Comparison of ENCODE assay signal across 22 mouse cellular contexts in genomic region chr11:76186908-76187307, GRCm38 (mm10). TPM values are rescaled to one million over a fixed set of nuclear protein-coding genes. Genes with fewer than 3 reads are reported as not detected.
DNase-seq lines count a peak whose midpoint lies in the region; ATAC-seq and TF ChIP-seq lines count a peak whose summit lies in the region.
"Had no signal": no experiment of that assay in that cellular context is flagged by ENCODE, and none has a peak within 500 bp of the region (broad histone marks: within the 10 kb centered on the region; RNA-seq: fewer than 3 reads in every experiment).

No protein-coding gene starts in this region.

- H3K27me3 ChIP-seq in hindbrain, postnatal 0 days (ENCODE audit: insufficient read depth, low read length): no peaks in the 10 kb centered on the region
- peaks cover 2% of the 10 kb centered on the region; the same call in 1 of the 2 replicates for H3K27me3 ChIP-seq in hindbrain, embryonic 12.5 days
- no peaks in the 10 kb centered on the region for H3K27me3 ChIP-seq in midbrain, embryonic 11.5 days (ENCODE audit: control insufficient read depth, insufficient read depth, low read length)
- H3K27me3 ChIP-seq: embryonic facial prominence, embryonic 12.5 days had no signal

- no peak overlapping the region for H3K4me3 ChIP-seq in hindbrain, postnatal 0 days (ENCODE audit: low read length)
- no peak overlapping the region for H3K4me3 ChIP-seq in hindbrain, embryonic 12.5 days
- H3K4me3 ChIP-seq in midbrain, embryonic 11.5 days (ENCODE audit: low read depth, low read length): no peak overlapping the region
- H3K4me3 ChIP-seq: embryonic facial prominence, embryonic 12.5 days; hindbrain, embryonic 10.5 days had no signal

- no peaks in the 10 kb centered on the region for H3K36me3 ChIP-seq in hindbrain, postnatal 0 days (ENCODE audit: insufficient read depth, low read length)
- H3K36me3 ChIP-seq in hindbrain, embryonic 12.5 days: no peaks in the 10 kb centered on the region
- no peaks in the 10 kb centered on the region for H3K36me3 ChIP-seq in midbrain, embryonic 11.5 days (ENCODE audit: control insufficient read depth, insufficient read depth, low read length)
- H3K36me3 ChIP-seq: embryonic facial prominence, embryonic 12.5 days; hindbrain, embryonic 10.5 days had no signal

- no peak overlapping the region for H3K9ac ChIP-seq in hindbrain, postnatal 0 days (replicated peaks; ENCODE audit: low read length)
- no peak overlapping the region for H3K9ac ChIP-seq in hindbrain, embryonic 12.5 days
- no peak overlapping the region for H3K9ac ChIP-seq in midbrain, embryonic 11.5 days (ENCODE audit: low read length)
- H3K9ac ChIP-seq: embryonic facial prominence, embryonic 12.5 days; forebrain, postnatal 0 days had no signal

- no peak for ATAC-seq in hindbrain, postnatal 0 days
- ATAC-seq in hindbrain, embryonic 12.5 days (ENCODE audit: low FRiP score): no peak
- ATAC-seq in midbrain, embryonic 11.5 days (ENCODE audit: low FRiP score): no peak
- ATAC-seq: forebrain, postnatal 0 days; midbrain, embryonic 16.5 days had no signal

- H3K4me1 ChIP-seq in hindbrain, postnatal 0 days (ENCODE audit: insufficient read depth, low read length): no peaks in the 10 kb centered on the region
- H3K4me1 ChIP-seq in hindbrain, embryonic 12.5 days: no peaks in the 10 kb centered on the region
- H3K4me1 ChIP-seq in midbrain, embryonic 11.5 days (ENCODE audit: control insufficient read depth, insufficient read depth, low read length): no peaks in the 10 kb centered on the region
- H3K4me1 ChIP-seq: embryonic facial prominence, embryonic 12.5 days; hindbrain, embryonic 10.5 days had no signal

- H3K9me3 ChIP-seq in hindbrain, postnatal 0 days (ENCODE audit: low read length): no peaks in the 10 kb centered on the region
- H3K9me3 ChIP-seq in hindbrain, embryonic 12.5 days (replicated peaks): no peaks in the 10 kb centered on the region
- H3K9me3 ChIP-seq in midbrain, embryonic 11.5 days (ENCODE audit: control insufficient read depth, low read length): no peaks in the 10 kb centered on the region
- H3K9me3 ChIP-seq: embryonic facial prominence, embryonic 12.5 days; hindbrain, embryonic 10.5 days had no signal

- DNase-seq in hindbrain, postnatal 0 days (ENCODE audit: low spot score): no peak
- DNase-seq in lung, postnatal 36 days: peak; percentile 11
- DNase-seq in lung, postnatal 14 days: no peak
- peak; percentile 42 for DNase-seq in R1 (ENCODE audit: low read depth, low spot score)
- no peak for DNase-seq in midbrain, embryonic 11.5 days (ENCODE audit: low spot score, missing footprints)
- no peak for DNase-seq in kidney, adult 8-10 months
- DNase-seq: cerebellum, adult 8-10 months; forebrain, postnatal 0 days; kidney, adult 11 months; kidney, postnatal 25 days; layer of hippocampus, adult 9-11 months; right cerebral cortex, postnatal 14 days; thymus, postnatal 4 days had no signal

- no peak overlapping the region for H3K4me2 ChIP-seq in hindbrain, postnatal 0 days (ENCODE audit: low read depth, low read length)
- H3K4me2 ChIP-seq in hindbrain, embryonic 12.5 days (replicated peaks): no peak overlapping the region
- H3K4me2 ChIP-seq in midbrain, embryonic 11.5 days: no peak overlapping the region
- H3K4me2 ChIP-seq: embryonic facial prominence, embryonic 12.5 days had no signal

- 0 out of 2 replicates have a peak, but pooled peaks have one; percentile 7 for TF ChIP-seq CTCF in hindbrain, postnatal 0 days (IDR thresholded peaks at IDR 0.05; ENCODE audit: low read depth)

- H3K27ac ChIP-seq in hindbrain, postnatal 0 days: no peak overlapping the region
- no peak overlapping the region for H3K27ac ChIP-seq in hindbrain, embryonic 12.5 days
- H3K27ac ChIP-seq in midbrain, embryonic 11.5 days (ENCODE audit: low read depth, low read length): no peak overlapping the region
- H3K27ac ChIP-seq: embryonic facial prominence, embryonic 12.5 days; hindbrain, embryonic 10.5 days had no signal

- 82% methylated on average over 6 of the region's 6 CpGs for WGBS in hindbrain, postnatal 0 days
- WGBS in hindbrain, embryonic 12.5 days: 88% methylated on average over 6 of the region's 6 CpGs
- 84% methylated on average over 5 of the region's 6 CpGs for WGBS in midbrain, embryonic 11.5 days

RNA-seq across cellular contexts. Expression of gene Fam57a, which starts 7.4 kb away (rescaled TPM):
- total RNA-seq in hindbrain, postnatal 0 days (2014; rRNA removed): 20.1 and 30.4 TPM in 2 replicates
- 16.6 and 20.0 TPM in 2 replicates for polyA plus RNA-seq in hindbrain, postnatal 0 days (2015; fragmentation: Nextera tagmentation; extraction: Ambion mirVana)
- 27.6 and 31.2 TPM in 2 replicates for polyA plus RNA-seq in hindbrain, embryonic 12.5 days (2016; fragmentation: Nextera tagmentation; extraction: Ambion mirVana)
- polyA plus RNA-seq in midbrain, embryonic 11.5 days (2014; fragmentation: Nextera tagmentation; extraction: Ambion mirVana): 30.9 and 32.7 TPM in 2 replicates

RNA-seq across cellular contexts. Expression of gene Vps53, which starts 7.5 kb away (rescaled TPM):
- 39.2 and 42.8 TPM in 2 replicates for total RNA-seq in hindbrain, postnatal 0 days (2014; rRNA removed)
- 58.9 and 59.0 TPM in 2 replicates for polyA plus RNA-seq in hindbrain, postnatal 0 days (2015; fragmentation: Nextera tagmentation; extraction: Ambion mirVana)
- 56.3 and 60.6 TPM in 2 replicates for polyA plus RNA-seq in hindbrain, embryonic 12.5 days (2016; fragmentation: Nextera tagmentation; extraction: Ambion mirVana)
- polyA plus RNA-seq in midbrain, embryonic 11.5 days (2014; fragmentation: Nextera tagmentation; extraction: Ambion mirVana): 44.2 and 47.4 TPM in 2 replicates

RNA-seq across cellular contexts. Expression of gene Dbil5, which starts 30.5 kb away (rescaled TPM):
- total RNA-seq in hindbrain, postnatal 0 days (2014; rRNA removed): not detected in 2 replicates
- 0.34 and 0.54 TPM in 2 replicates for polyA plus RNA-seq in hindbrain, postnatal 0 days (2015; fragmentation: Nextera tagmentation; extraction: Ambion mirVana)
- polyA plus RNA-seq in hindbrain, embryonic 12.5 days (2016; fragmentation: Nextera tagmentation; extraction: Ambion mirVana): 0.54 TPM in 1 of 2 replicates, not detected in the other
- polyA plus RNA-seq in midbrain, embryonic 11.5 days (2014; fragmentation: Nextera tagmentation; extraction: Ambion mirVana): 0.34 and 0.40 TPM in 2 replicates
- total RNA-seq: common myeloid progenitor, adult 5-6 weeks; gastrocnemius, adult 18-20 months; megakaryocyte, adult 5-6 weeks had no signal
- polyA plus RNA-seq: neural tube, embryonic 11.5 days; spleen, adult 2 months had no signal

RNA-seq across cellular contexts. Expression of gene Gemin4, which starts 30.6 kb away (rescaled TPM):
- 14.8 and 17.4 TPM in 2 replicates for total RNA-seq in hindbrain, postnatal 0 days (2014; rRNA removed)
- 7.0 and 9.3 TPM in 2 replicates for polyA plus RNA-seq in hindbrain, postnatal 0 days (2015; fragmentation: Nextera tagmentation; extraction: Ambion mirVana)
- polyA plus RNA-seq in hindbrain, embryonic 12.5 days (2016; fragmentation: Nextera tagmentation; extraction: Ambion mirVana): 27.5 and 28.7 TPM in 2 replicates
- polyA plus RNA-seq in midbrain, embryonic 11.5 days (2014; fragmentation: Nextera tagmentation; extraction: Ambion mirVana): 31.1 and 42.8 TPM in 2 replicates

RNA-seq across cellular contexts. Expression of gene Mrm3, which starts 56.6 kb away (rescaled TPM):
- 11.9 and 19.2 TPM in 2 replicates for total RNA-seq in hindbrain, postnatal 0 days (2014; rRNA removed)
- polyA plus RNA-seq in hindbrain, postnatal 0 days (2015; fragmentation: Nextera tagmentation; extraction: Ambion mirVana): 22.5 and 22.8 TPM in 2 replicates
- polyA plus RNA-seq in hindbrain, embryonic 12.5 days (2016; fragmentation: Nextera tagmentation; extraction: Ambion mirVana): 15.4 and 18.0 TPM in 2 replicates
- polyA plus RNA-seq in midbrain, embryonic 11.5 days (2014; fragmentation: Nextera tagmentation; extraction: Ambion mirVana): 19.5 and 20.1 TPM in 2 replicates

Comparison
In these comparisons a context has a peak if more than half of its experiments do, and no peak if none do; other contexts are left out.
1. DNase-seq: peak in lung, postnatal 36 days (single experiment) and R1 (single experiment); none in hindbrain, postnatal 0 days (single experiment), lung, postnatal 14 days (single experiment), midbrain, embryonic 11.5 days (single experiment) and kidney, adult 8-10 months (0 of 2).